Mouse (Mus musculus) cerebellum, adult (tissue): ENCODE results near the gene Runx3.

ENCODE experiments used
- ATAC-seq: cut with Nextera tagmentation; 2 replicates; pipeline ENCODE4 v1.9.2; 2017; ENCODE audit warnings: mild to moderate bottlenecking, moderate library complexity, mixed read lengths; ENCODE audit not compliant: insufficient number of reproducible peaks, low FRiP score, low TSS enrichment

Gene Runx3

DNA sequence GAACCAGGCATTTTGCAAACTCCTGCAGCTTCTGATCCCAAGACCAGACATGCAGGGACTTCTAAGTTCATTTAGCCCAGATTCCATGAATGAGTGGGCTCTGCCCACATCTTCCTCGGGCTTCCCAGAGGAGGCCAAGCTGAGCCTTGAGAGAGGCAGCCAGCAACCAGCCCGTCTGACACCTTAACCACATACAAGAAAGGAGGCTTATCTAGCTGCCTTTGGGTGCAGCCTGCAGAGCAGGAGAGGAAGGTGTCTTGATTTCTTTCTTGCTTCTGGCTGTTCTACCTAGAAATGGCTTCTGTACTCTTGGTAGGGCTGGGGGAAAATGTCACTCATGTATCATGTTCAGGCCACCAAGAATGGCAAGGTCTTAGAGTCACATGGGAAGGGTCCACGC lies 11.8 kb upstream of the Runx3 start:
- no peak for ATAC-seq

DNA sequence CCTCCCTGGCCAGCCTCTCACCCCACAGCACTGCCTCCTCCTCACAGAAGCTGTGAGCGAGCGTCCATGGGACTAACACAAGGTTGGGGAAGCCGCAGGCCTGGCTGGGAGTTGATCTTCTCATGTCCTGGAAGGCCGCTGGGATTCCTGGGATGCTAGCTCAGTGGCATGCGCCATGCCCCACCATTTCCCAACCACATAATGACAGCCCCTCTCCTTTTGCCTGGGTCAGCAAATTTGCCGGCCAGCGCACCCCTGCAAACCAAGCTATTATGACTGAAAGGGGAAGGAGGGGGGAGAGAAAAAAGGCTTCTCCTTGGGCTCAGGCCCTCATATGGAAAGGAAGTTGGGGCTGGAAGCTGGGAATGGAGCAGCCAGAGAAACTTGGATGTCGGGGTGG lies 6.8 kb upstream of the Runx3 start:
- no peak for ATAC-seq

DNA sequence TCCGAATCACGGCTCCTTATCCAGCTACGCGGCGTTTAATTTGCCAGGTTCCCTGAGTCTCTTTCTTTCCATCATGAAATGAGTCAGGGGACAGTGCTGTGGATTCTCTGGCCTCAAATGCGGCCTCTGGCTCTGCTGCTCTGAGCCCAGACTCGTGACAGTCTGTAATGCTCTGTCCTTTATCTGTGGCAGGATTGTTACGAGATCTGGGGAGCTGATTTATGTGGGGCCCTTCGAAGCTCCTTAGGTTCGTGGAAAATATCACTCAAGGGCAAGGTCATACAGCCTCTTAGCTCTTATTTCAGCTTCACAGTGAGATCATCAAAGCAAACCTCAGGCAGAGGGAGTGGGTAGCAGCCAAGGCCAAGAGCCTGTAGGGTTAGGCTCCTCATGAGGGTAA lies 6.2 kb upstream of the Runx3 start:
- ATAC-seq, result no peak

- ATAC-seq, result no peak
Observed at GRCm38 (mm10) chr4:135115426-135116170, 4.9 kb upstream of the Runx3 start.

DNA sequence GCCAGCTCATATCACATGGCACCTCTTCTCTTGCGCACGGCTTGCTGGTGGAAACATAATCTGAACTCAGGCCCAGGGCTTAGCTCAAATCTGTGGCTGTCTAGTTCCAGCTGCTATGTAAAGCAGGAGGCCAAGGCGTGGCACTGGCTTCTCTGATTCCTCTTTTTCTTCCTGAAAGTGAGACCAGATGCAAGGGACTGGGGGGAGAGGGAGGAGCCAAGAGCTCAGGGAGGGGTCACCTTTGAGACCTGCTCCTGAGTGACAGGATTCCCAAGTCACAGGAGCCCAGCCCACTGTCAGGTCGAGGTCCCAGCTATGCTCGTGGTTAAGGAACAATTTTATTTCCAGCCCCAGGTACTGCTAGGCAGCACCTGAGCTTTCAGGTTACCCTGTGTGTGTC lies 4.1 kb upstream of the Runx3 start:
- no peak for ATAC-seq

GRCm38 (mm10) chr4:135117846-135118245 lies 2.6 kb upstream of the Runx3 start:
- no peak for ATAC-seq

DNA sequence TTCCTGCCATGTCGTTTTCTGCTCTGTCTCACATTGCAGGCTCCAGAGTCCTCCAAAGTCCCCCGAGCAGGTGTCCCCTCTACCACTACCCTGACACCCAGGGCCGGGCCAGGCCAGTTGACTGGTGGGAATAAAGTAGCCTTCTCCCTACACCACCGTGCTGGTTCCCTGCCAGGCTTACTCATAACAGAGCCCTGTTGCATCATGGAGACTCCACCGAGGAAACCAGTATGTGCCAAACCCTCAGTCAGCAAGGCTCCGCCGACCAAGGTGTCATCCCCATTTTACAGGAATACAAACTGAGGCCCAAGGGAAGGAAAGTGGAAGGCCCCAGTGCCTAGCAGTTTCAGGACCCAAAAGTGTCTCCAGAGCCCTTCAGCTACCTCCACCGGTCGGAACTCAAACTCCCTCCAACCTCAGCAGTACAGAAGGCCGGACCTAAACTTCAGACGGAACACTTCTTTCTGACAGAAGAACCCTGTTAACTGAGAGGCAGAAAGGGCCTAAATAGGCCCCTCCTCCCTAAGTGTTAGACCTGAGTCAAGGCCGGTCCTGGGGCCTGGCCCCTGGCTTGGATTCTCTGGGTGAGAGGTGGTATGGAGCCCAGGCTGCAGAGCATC lies 1.5 kb upstream of the Runx3 start:
- ATAC-seq, result no peak

- no peak for ATAC-seq
Observed at GRCm38 (mm10) chr4:135123721-135124120, 3.3 kb downstream of the Runx3 start.

DNA sequence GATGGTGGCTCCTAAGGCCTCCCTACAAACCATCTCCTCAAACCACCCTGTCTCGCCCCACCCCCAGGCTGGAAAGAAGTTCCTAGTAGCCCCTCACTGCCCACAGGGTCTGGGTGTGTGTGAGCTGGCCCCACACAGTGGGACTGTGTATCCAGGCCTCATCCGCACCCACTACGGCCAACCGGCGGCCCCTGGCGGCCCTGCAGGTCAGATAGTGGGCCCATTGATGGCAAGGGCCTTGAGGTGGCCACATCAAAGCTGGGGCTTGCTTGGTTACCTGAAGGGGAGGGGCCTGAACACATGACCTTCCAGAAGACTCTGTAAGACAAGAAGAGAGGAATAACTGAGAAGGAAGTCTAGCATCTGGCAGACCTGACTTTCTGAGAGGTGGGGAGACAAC lies 4.3 kb downstream of the Runx3 start:
- no peak for ATAC-seq

- no peak for ATAC-seq
Observed at GRCm38 (mm10) chr4:135125152-135125551, 4.7 kb downstream of the Runx3 start.

- no peak for ATAC-seq
Observed at GRCm38 (mm10) chr4:135126385-135126784, 5.9 kb downstream of the Runx3 start.

DNA sequence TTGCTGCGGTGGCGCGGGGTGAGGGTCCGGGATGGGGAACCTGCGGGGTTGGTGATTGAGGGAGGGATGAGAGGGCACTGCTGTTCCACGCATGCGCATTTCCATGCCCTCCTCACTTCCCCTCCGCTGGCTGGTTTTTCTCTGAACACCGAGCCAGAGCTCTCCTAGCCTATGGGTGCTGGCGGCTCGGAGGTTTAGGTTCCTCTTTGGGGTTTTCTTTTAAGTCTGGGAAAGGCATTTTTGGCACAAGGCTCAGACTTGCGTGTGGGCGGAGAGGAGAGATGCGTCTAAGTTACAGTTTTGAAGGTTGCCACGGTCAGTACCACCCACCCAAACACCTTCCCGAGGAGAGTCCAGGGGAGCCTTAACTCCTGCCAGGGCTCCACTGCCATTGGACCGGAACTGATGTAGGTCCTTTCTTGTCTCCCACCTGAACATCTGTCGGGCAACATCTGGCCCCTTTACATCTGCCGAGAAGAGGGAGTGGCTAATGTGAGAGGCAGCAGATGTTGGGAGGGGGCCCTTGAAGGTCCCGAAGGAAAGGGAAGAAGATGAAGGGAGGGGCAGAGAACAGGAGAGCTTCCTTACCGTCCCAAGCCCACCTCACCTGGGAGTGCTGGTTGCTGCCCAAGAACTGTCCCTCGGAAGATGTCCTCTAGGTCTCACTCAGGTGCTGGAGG lies 8.5 kb downstream of the Runx3 start:
- ATAC-seq, result no peak

GRCm38 (mm10) chr4:135130156-135130555 lies 9.7 kb downstream of the Runx3 start:
- no peak for ATAC-seq

GRCm38 (mm10) chr4:135131145-135131544 lies 10.7 kb downstream of the Runx3 start:
- no peak for ATAC-seq

DNA sequence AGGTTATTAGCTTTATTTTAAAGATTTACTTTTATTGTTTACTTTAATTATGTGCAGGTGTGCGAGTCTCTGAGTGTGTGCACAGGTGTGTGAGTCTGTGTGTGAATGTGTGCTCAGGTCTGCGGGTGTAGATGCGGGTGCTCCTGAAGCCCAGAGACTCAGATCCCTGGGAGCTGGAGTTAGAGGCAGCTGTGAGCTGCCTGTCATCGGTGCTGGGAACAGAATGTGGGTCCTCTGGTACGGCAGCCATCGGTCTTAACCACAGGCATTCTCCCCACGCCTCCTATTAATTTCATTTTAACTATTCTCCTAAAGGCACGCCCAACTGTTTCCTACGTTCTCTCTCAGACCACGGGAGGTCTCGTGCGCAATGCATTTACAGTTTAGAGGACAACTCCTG lies 12.3 kb downstream of the Runx3 start:
- no peak for ATAC-seq

- no peak for ATAC-seq
Observed at GRCm38 (mm10) chr4:135133711-135134110, 13.3 kb downstream of the Runx3 start.

DNA sequence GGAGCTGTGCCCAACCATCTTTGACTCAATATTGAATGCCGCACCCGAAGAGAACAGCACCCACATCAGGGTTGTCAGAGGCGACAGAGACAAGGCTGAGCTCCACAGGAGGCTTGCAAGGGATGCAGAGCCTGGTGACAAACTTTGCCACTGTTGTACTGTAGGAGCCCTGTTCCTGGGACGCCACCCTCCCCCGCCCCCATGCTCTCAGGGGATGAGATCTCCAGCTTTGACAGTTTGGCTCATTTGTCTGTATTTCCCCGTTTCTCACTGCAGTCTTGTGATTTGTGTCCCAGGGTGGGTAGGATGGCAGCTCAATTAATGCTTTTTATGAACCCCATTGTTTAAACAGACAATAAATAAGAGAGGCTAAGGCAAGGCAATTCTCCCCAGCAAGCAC lies 14.9 kb downstream of the Runx3 start:
- no peak for ATAC-seq

- no peak for ATAC-seq
Observed at GRCm38 (mm10) chr4:135136202-135136601, 15.8 kb downstream of the Runx3 start.

GRCm38 (mm10) chr4:135136612-135137011 lies 16.2 kb downstream of the Runx3 start:
- no peak for ATAC-seq

GRCm38 (mm10) chr4:135140647-135141515 lies 20.4 kb downstream of the Runx3 start:
- ATAC-seq, result no peak

GRCm38 (mm10) chr4:135141720-135142119 lies 21.3 kb downstream of the Runx3 start:
- ATAC-seq, result no peak
